Comparison of ENCODE assay signal across 19 mouse cellular contexts in the genomic region with DNA sequence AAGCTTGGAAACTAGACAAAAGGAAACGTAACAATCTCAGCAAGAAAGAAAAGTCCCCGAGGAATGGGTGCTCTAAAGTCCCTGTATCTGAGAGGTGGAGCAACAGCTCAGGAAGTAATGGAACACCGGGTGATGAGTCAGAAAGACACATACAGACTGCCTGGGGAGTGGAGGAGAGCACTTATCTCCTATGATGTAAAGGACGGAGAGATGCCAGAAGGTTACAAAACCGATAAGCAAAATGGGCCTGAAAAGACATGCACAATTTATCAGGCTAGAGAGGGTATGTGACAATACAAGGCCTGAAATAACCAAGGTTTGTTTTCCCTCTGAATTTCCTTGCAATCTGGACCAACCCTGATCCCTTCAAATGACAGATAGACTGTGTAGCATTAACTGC.
"Had no signal": no experiment of that assay in that cellular context is flagged by ENCODE, and none has a peak within 500 bp of the region (broad histone marks: within the 10 kb centered on the region; RNA-seq: fewer than 3 reads in every experiment).

No protein-coding gene starts in this region.

- H3K27ac ChIP-seq: left cerebral cortex, adult 2 months; liver, embryonic 13.5 days; midbrain, embryonic 12.5 days; midbrain, embryonic 15.5 days; neural tube, embryonic 12.5 days; neural tube, embryonic 15.5 days; stomach, postnatal 0 days had no signal

- H3K4me3 ChIP-seq: left cerebral cortex, adult 2 months; liver, embryonic 13.5 days; midbrain, embryonic 12.5 days; midbrain, embryonic 15.5 days; neural tube, embryonic 12.5 days; neural tube, embryonic 15.5 days had no signal

- H3K27me3 ChIP-seq: liver, embryonic 13.5 days; midbrain, embryonic 12.5 days; midbrain, embryonic 15.5 days; neural tube, embryonic 12.5 days; neural tube, embryonic 15.5 days had no signal

- H3K36me3 ChIP-seq: liver, embryonic 13.5 days; midbrain, embryonic 12.5 days; midbrain, embryonic 15.5 days; neural tube, embryonic 12.5 days; neural tube, embryonic 15.5 days had no signal

- H3K9me3 ChIP-seq: liver, embryonic 13.5 days; midbrain, embryonic 12.5 days; midbrain, embryonic 15.5 days; neural tube, embryonic 12.5 days; neural tube, embryonic 15.5 days had no signal

- ATAC-seq: midbrain, embryonic 15.5 days had no signal

- DNase-seq: kidney, postnatal 10 days; kidney, postnatal 36 days; layer of hippocampus, postnatal 36 days; liver, embryonic 13.5 days; lung, adult 2 months; lung, postnatal 14 days; lung, postnatal 4 days; right cerebral cortex, adult 18-20 months; right cerebral cortex, postnatal 14 days; right cerebral cortex, postnatal 4 days; thymus, adult 2 months; thymus, postnatal 14 days; thymus, postnatal 4 days had no signal

- H3K9ac ChIP-seq: liver, embryonic 13.5 days; midbrain, embryonic 12.5 days; midbrain, embryonic 15.5 days; neural tube, embryonic 12.5 days; neural tube, embryonic 15.5 days had no signal

- H3K4me1 ChIP-seq: liver, embryonic 13.5 days; midbrain, embryonic 12.5 days; midbrain, embryonic 15.5 days; neural tube, embryonic 12.5 days had no signal

- H3K4me2 ChIP-seq: liver, embryonic 13.5 days; midbrain, embryonic 12.5 days; midbrain, embryonic 15.5 days; neural tube, embryonic 12.5 days; neural tube, embryonic 15.5 days had no signal
